Mouse (Mus musculus) 3134 (cell line): ENCODE measurements around the gene Mfap1b.
"Not testable (repeated sequence)": the region's sequence is repeated elsewhere in the genome, so short reads cannot be mapped to it uniquely, and the experiment has no call there.

Experiments used
- DNase-seq: peaks from one replicate; pipeline ENCODE4 v3.0.0-alpha.2; 2011; ENCODE audit warnings: low spot score; ENCODE audit not compliant: insufficient read length; ENCODE audit errors: extremely low read depth

Gene Mfap1b

DNA sequence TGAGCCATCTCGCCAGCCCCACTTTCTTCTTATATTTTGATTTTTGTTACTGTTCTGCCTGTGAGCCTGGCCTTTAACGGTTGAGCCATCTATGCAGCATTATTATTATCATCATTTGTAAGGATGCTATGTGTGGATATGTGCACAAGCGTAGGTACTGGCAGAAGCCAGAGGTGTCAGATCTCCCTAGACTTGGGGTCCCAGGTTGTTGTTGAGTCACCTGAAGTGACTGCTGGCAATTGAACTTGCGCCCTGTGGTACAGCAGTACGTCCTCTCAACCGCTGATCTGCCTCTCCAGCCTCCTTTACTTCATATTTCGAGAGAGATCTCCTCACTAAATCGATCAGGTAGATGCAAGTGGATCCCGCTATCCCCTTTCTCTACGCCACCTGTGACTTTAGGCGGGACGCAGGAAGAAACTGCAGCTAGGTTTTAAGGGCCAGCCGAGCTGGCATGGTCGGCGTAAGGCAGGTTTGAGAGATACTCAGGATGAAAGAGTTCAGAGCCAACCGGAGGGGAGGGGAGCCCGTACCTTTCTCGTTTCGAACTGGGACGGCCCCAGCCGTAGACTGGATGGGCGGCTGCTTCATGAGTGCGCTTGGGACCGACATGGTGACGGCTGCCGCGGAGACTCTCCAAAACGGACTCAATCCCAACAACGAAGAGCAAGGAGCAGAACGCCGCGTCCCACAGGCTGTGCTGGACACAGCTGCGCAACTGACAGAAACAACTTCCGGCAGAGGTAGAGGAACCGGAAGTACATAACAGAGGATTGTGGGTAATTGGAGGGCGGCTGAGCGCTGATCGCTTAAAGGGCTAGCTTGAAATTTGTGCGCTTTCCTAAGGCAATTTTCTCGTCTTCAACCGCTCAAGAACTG, at the start of gene Mfap1b:
TSS of gene Mfap1b (minus strand) at position 767 of the 879 bp plus-strand sequence.
- DNase-seq: peak; percentile 74

DNA sequence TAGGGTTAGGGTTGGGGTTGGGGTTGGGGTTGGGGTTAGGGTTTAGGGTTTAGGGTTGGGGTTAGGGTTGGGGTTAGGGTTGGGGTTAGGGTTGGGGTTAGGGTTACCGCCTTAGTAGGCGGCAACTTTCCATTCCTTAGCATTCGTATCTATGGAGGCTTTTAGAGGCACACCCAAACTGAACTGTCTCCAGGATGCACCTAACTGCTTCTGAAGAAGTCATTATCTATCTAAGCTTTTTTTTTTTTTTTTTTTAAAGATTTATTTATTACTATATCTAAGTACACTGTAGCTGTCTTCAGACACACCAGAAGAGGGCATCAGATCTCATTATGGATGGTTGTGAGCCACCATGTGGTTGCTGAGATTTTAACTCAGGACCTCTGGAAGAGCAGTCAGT, 49.0 kb upstream of the Mfap1b start:
- DNase-seq: not testable (repeated sequence)

DNA sequence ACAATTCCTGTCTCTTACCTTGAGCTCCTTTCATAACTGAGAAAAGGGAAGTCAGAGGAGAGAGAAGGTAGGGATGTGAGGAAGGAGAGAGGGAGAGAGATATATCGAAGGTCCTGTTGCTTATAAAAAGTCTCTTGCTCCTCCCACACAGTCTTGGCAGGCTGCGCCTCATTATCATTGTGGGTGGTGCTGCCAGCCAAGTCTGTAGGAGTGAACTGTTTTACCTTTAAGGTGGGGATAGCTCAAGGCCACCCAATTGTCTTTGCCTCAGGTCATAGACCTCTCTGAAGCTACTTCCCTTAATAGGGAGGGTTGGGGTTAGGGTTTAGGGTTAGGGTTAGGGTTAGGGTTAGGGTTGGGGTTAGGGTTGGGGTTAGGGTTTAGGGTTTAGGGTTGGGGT, 48.1 kb upstream of the Mfap1b start:
- DNase-seq: no peak

DNA sequence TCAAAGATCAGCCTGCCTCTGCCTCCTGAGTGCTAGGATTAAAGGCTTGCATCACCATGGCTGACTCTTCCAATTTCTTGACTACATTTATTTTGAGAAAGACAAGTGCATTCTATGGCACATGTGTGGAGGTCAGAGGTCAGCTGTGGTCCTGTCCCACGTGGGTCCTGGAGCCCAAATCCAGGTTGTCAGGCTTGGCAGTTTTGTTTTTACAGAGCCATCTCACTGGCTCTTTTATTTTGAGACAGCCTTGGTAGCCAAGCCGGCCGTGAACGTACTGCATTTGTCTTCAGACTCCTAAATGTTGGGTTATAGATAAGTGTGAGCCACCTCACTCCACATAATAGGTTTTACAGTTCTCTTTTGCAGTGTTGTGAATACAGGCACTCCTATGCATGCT, 44.8 kb upstream of the Mfap1b start:
- not testable (repeated sequence) for DNase-seq

DNA sequence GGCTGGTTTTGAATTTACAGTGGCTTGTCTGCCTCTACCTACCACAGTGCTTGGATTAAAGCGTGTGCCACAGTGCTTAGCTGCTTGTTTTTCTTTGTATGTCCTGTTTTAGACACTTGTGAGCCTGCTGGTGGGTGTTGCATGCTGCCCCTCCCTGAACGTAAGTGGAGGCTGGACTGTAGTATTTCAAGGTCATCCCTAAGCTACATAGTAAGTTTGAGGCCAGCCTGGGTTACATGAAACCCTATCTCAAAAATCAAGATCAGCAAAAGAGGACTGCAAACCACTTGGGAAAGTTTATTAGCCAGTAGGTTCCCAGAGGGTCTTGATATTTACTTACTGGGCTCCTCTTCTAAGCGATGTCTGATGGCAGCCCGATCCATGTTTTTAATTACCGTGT, 44.2 kb upstream of the Mfap1b start:
- DNase-seq: no peak

DNA sequence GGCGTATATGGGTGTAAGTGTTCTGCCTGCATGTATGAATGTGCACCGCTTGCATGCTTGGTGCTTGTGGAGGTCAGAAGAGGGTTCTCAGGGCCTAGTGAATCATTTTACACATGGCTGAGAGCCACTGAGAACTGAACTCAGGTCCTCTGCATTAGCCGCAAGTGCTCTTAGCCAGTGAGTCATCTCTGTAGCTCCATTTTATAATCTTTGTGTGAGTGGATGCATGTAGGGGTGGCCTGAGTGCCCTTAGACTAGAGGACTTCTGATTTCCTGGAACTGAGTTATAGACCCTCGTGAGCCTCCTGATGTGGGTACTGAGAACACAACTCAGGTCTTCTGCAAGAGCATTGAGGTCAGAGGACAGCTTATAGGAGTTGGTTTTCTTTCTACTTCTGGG, 40.3 kb upstream of the Mfap1b start:
- no peak for DNase-seq

DNA sequence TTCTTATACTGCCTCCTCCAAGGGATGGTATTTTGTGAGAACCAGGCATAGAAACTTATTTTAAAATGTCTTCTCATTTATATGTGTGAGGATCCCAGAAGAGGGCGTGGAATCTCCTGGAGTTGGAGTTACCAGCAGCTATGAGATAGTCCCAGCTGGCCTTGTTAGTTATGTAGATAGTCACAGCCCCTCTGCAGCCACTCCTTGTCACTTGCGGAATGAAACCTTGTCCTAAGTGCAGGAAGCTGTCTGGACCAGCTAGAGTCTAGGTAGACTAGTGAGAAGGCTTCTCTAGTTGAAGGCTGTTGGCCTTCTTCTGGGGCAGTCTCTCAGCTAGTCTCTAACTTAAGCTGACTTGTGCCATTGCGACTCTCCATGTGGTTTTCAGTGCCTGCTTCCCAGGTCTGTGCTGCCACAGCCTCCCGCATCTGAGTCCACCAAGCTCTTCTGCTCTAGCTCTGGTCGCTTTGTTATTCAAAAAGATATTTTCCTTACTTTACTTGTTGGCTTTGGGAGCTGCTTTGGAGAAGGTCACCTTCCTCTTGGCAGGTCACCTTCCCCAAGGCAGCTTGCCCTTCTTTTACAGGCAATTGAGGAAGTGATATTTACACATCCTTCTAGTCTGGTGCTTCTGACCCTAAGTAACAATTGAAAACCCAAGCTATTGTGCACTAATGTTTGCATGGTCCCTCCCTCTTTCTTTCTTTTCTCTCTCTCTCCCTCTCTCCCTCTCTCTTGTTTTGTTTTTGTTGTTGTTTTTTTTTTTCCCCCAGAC, 39.3 kb upstream of the Mfap1b start:
- not testable (repeated sequence) for DNase-seq

DNA sequence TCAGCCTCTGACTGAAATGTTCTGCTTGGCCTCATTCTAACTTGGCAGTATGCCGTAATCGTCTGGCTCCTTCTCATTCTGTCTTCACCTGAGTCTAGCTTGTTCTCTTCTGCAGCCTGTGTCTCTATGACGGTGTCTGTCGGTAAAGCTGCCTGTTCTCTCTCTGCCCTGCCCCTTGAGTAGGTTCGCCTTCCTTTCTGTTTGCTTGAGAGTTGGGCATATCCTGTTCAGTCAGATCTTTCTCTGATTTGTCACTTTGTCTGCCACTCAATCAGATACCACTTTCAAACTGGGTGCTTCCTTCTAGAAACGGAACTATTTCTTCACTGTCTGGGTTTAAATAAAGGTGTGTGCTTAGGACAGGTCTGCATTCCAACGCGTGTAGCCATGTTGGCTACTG, 37.5 kb upstream of the Mfap1b start:
- no peak for DNase-seq

DNA sequence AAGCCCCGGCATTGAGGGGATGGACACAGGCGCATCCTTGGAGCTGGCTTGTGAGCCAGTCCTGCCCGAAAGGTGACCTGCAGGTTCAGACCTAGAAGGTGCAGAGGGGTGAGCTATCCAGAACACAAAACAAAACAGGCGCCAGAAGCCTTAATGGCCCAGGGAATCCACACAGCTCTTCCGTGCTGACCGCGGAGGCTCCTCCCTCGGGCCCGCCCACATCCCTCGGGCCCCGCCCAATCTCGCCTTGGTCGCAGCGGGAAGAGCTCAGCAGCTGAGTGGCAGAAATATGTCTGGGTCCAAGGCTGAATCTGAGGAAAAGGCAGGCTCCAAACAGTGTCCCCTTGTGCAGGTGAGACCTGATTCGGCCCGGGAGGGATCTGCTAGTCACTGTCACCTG, 35.7 kb upstream of the Mfap1b start:
- peak; percentile 32 for DNase-seq

DNA sequence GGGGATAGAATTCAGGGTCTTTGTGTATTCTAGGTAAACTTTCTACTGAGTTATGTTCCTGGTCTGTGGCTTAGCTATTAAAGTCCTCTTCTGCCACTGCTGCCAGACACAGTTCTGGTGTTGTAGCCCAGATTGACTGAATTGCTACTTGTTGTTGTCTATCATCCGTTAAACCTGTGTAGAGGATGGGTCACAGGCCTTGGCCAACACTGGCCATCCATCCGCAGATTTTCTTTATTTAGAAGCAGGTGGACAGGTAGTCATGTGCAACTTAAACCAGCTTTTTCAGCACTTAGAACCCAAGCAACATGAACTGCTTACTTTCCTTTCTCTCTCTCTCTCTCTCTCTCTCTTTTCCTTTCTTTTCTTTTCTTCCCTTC, 34.1 kb upstream of the Mfap1b start:
- DNase-seq: no peak

DNA sequence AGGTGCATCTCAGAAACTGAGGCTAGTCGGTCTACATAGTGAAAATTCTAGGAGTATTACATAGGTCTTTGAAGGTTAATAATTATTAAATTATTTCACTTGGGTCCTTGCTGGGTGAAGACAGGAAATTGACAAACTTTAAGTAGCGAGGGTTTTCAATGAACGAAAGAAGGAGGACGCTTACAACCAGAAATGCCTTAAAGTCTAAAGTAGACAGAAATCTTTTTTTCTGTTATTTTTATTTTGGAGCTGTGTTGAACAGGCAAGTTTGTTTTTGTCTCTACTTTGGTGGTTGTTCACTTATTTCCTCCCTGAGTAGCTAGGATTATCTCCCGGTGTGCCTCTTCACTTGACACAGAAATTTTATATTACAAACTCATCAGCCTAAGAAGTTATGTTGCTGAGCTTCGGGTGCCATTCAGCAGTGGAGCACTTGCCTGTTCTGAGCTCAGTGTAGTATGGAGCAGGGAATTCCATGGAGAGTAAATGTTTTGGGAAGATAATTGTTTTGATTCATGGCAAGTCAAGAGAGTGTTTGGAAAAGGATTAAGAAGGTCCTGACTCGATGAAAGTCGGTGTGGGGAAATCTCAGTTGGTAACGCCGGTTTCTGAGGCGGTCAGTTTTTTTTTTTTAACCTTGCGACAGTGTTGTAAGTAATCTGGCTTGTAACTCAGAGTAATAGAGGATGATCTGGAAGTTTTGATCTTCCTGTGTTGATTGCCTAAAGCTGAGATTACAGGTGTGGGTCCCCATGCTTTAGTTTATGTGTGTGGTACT, 33.5 kb upstream of the Mfap1b start:
- DNase-seq: no peak

DNA sequence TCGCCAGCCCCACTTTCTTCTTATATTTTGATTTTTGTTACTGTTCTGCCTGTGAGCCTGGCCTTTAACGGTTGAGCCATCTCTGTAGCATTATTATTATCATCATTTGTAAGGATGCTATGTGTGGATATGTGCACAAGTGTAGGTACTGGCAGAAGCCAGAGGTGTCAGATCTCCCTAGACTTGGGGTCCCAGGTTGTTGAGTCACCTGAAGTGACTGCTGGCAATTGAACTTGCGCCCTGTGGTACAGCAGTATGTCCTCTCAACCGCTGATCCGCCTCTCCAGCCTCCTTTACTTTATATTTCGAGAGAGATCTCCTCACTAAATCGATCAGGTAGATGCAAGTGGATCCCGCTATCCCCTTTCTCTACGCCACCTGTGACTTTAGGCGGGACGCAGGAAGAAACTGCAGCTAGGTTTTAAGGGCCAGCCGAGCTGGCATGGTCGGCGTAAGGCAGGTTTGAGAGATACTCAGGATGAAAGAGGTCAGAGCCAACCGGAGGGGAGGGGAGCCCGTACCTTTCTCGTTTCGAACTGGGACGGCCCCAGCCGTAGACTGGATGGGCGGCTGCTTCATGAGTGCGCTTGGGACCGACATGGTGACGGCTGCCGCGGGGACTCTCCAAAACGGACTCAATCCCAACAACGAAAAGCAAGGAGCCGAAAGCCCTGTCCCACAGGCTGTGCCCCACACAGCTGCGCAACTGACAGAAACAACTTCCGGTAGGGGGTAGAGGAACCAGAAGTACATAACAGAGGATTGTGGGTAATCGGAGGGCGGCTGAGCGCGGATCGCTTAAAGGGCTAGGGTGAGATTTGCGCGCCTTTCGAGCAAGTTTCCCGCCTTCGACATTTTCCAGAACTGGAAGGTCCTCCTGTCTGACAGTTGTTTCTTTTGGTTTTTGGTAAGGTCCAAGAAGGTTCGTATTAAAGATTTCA, 32.3 kb upstream of the Mfap1b start, which contains the start of the genes Mfap1a and Wdr76:
TSS of gene Mfap1a (minus strand) at position 724 of the 941 bp plus-strand sequence.
TSS of gene Wdr76 (plus strand) at position 782 of the 941 bp plus-strand sequence.
- peak; percentile 81 for DNase-seq

DNA sequence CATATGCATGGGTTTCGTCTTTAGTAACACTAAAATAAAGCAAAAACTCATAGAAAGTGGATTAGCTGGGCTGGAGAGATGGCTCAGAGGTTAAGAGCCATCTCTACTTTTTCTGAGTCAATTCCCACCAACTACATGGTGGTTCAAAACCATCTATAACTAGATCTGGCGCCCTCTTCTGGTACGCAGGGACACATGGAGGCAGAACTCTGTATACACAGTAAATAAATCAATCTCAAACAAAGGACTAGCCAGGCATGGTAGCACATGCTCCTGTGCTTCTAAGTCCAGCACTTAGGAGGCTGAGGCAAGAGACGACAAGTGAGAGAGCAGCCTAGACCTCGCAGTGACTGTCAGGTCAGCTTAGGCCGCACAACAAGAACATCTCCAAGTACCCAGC, 27.7 kb upstream of the Mfap1b start:
- DNase-seq: not testable (repeated sequence)

DNA sequence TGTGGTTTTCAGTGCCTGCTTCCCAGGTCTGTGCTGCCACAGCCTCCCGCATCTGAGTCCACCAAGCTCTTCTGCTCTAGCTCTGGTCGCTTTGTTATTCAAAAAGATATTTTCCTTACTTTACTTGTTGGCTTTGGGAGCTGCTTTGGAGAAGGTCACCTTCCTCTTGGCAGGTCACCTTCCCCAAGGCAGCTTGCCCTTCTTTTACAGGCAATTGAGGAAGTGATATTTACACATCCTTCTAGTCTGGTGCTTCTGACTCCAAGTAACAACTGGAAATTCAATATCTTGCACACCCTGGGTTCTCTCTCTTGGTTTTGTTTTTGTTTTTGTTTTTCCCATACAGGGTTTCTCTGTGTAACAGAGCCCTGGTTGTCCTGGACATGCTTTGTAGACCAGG, 10.5 kb upstream of the Mfap1b start:
- DNase-seq: not testable (repeated sequence)

DNA sequence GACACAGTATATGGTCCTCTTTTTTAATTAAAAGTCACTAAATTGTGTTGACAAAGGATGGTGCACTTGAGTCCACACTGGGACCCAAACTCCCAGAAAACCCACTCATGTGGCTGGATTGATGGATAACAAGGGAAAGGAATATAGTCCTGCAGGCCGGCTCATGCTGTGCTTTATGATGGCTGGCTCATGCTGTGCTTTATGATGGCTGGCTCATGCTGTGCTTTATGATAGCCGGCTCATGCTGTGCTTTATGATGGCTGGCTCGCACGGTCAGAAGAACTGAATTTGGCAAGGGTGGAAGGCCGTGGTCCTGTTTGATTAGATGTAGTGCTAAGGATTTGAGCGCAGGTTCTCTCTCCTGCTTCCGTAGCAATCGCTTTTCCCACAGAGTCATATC, 9.7 kb upstream of the Mfap1b start:
- DNase-seq: no peak

DNA sequence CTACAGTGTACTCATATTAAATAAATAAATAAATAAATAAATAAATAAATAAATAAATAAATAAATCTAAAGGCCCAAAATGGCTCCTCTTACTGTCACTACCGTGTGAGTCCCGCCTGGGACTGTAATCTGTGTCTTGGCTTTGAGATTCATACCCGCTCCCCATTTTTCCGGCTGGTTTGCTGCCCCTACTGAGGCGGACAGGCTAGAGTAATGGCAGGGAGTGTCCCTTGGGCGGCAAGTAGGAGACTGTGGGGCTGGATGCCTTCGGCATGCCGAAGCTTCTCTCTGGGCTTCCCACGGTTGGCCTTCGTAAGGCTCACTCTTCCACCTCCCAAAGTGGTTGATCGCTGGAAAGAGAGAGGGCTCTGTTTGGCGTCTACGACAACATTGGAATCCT, 7.0 kb upstream of the Mfap1b start:
- not testable (repeated sequence) for DNase-seq

DNA sequence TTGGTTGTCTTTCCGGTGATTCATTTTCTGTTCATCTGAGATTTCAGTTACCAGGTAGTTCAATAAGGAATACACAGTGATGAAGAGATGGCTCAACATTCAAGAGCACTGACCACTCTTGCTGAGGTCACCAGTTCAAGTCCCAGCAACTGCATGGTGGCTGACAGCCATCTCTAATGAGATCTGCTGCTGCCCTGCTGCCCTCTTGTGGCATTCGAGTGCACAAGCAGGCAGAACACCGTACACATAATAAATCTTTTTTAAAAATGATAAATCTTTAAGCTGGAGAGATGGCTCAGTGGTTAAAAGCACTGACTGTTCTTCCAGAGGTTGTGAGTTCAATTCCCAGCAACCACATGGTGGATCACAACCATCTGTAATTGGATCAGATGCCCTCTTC, 6.6 kb upstream of the Mfap1b start:
- DNase-seq: peak; percentile 41

DNA sequence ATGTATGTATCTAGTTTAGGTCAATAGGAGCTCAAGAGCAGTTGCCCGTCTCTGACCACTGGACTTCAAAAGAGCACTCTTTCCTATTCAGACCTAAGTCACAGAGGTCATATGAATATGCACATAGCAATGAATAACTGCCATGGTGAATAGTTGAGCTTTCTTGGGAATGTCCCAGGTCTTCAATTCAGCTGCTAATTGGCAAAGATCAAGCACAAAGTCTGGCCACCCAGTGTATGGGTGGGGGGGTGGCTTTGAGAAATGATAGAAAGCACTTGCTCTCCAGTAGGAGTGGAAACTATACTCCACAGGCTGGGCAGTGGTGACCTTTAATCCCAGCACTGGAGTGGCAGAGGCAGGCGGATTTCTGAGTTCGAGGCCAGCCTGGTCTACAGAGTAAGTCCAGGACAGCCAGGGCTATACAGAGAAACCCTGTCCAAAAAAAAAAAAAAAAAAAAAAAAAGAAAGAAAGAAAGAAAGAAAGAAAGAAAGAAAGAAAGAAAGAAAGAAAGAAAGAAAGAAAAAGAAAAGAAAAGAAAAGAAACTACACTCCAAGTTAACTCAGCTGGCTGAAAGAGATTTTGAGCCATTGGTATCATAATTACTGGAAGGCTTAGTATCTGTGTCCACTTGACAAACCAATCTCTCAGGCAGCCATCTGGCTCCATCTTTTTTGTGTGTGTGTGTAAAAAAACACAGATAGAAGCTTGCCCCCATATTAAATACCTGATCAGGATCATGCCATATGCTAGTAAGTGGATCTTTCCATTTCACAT, 3.8 kb upstream of the Mfap1b start:
- DNase-seq: no peak

DNA sequence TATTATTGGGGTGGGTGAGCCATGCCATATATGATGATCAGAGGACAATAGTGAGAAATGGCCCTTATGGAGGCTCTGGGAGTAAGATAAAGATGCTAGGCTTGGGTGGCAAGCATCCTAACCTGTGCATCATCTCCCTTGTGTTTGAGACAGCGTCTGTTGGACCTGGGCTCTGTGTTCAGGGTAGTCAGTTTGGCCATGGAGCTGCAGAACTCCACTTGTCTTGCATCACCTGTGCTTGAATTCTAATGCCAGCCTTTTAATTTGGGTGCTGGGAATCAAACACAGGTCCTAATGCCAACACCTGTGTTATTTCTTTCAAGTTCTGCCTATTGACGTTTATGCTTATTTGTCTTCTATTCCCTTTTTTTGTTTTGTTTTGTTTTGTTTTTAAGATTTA, 1.4 kb upstream of the Mfap1b start:
- DNase-seq: not testable (repeated sequence)
